Mouse (Mus musculus) retina, postnatal 7 days (tissue): ENCODE data around the gene Fam43a.

ENCODE experiments used
- DNase-seq: peaks from one replicate; pipeline ENCODE4 v3.0.0-alpha.2; 2012; ENCODE audit warnings: low read depth, low spot score

Gene Fam43a

DNA sequence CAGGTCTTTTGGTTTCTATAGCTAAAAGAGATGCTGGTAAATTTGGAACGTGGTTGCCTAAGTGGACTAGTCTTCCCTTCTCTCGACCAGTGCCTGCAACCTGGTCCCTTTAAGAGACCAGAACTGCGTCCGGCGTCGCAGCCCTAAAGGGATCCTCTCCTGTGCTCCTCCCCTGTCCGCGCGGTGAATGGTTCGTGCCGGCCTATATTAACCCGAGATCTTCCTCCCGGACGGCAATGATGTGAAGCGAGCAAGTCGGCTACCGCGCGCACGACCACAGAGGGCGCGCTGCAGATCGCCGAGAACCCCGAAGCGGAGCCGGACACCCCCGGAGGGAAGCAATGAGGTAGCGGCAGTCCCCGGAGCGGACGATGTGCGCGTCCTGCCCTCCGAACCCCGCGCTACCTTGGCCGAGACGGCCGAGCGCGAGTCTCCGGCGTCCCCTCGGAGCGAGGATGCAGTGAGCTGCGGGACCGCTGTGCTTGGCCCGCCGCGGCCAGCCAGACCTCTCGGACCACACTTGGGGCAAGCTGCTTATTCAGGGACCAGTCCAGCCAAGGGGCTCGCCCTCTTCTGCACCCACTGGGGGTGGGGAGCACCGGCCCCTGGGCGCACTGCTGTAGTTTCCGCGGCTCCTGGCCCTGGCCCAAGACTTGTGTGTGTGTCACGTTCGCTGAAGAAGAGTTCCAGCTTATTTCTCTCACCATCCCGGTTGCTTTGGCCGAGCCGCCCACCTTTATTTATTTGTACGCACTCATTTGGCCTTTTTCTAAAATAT lies at the start of gene Fam43a:
Gene Fam43a (plus strand): TSS at position 233 of the 778 bp plus-strand sequence.
- DNase-seq, result peak; percentile 81

DNA sequence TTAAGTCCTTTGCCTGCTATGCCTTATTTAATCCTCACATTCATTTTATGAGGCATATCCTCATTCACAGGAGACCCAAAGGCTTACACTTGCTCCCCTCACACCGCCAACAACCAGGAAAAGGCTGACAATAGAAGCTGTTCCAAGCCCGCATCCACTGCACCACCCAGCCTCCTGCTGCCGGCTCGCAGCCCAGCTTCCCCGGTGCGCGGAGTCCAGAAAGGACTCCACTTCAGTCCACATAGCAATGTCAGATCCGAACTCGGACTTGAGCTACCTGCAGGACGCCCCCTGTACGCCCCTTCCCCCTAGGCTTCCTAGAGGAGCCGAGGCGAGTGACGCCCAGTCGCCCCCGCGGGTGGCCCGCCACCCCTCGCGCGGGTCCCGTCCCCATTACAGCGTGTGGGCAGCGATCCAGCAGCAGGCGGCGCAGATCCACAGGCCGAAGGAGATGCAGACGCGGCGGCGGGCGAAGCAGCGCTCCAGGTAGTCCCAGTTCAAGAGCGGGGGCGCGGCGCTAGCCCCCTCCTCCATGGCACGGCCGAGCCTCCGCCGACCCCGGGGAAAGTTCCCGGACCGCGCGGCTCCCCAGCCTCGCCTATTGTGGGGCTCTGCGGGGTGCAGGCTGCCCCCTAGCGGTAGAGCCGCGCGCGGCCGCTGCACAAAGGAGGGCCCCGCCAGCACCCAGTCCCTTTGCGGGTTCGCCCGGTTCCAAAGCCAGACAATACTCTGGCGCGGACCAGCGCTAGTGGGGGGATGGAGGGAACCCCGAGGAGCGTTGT lies 49.4 kb upstream of the Fam43a start:
- peak; percentile 56 for DNase-seq

- DNase-seq, result no peak
Measured at GRCm38 (mm10) chr16:30550748-30551192, 48.8 kb upstream of the Fam43a start, which contains the start of gene Tmem44. TSS of gene Tmem44 (minus strand) at chr16:30550842.

DNA sequence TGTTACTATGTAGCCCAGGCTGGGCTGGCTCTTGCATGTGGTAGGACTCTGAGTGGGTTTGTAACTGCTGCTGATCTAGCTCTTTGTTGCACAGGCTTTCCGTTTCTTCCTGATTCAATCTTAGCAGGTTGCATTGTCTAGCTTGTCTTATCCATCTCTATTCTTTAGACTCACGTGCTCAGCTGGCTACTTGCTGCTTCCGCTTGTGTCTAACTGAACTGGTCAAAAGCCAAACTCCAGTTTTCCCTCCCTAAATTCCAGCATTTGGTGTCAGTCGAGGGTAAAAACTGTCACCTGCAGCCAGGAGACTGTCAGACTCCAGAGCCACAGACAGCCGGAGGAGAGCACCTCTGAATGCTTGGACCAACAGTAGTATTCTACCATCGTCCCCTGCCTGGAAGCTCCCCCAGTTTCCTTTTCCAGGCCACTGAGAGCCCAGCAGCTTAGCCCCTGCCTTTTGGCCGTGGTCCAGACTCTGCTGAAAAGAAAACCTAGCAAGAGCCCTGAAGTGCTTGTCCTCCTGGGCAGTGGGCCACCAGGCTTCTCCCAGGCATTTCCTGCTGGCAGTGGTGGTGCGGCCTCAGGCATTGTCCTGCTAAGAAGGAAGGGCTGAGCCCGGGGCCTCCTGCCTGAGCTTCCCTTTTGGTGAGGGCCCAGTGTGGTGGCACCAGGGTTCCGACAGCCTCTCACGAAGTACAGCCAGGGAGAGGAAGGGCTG lies 46.7 kb upstream of the Fam43a start:
- no peak for DNase-seq

- no peak for DNase-seq
Measured at GRCm38 (mm10) chr16:30554109-30554508, 45.4 kb upstream of the Fam43a start.

DNA sequence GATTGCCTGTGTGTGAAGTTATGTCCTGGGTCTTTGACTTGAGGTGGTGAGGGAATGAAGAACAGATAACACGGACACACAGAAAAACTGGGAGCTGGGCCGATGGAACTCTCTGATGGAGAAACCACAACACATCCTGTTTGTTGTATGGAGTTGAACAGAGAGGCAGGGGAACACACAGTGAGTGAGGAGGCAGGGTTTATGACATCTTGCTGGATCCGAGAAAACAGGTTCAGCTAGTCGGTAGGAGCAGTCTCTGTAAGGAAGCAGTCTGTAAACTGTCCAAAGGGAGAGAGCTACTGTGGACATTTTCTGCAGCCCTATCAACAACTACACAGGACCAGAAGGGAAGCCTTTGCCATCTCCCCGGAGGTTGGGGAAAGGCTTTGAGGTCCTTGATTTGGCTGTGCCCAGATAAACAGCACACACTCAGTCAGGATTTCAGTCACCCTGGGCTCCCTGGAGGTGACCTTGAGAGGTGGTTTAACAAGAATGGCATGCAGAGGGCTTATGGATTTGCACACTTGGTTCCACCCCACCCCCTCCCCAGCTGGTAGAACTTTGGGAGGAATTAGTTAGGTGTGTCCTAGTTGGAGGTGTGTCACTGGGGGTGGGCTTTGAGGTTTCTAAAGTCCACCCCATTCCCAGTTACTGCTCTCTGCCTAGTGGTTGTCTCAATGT lies 40.1 kb upstream of the Fam43a start:
- DNase-seq, result no peak

- DNase-seq, result no peak
Measured at GRCm38 (mm10) chr16:30560601-30561000, 38.9 kb upstream of the Fam43a start.

DNA sequence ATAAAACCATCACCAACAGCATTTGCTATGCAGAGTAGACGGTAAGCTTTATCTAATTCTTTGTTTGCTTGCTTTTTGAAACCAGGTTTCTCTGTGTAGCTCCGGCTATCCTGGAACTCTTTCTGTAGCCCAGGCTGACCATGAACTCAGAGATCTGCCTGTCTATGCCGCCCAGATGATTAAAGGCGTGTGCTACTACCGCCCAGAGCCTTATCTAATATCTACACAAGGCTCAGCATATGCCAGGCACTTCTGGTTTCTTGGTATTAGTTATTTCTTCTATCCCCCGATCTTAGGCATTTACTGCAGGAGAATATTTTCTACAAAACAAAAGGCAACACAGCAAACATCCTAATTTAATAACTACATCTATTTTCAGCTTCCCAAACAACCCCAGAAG lies 33.9 kb upstream of the Fam43a start:
- DNase-seq, result no peak

- DNase-seq, result no peak
Measured at GRCm38 (mm10) chr16:30570173-30570572, 29.4 kb upstream of the Fam43a start.

- no peak for DNase-seq
Measured at GRCm38 (mm10) chr16:30571378-30571777, 28.1 kb upstream of the Fam43a start.

DNA sequence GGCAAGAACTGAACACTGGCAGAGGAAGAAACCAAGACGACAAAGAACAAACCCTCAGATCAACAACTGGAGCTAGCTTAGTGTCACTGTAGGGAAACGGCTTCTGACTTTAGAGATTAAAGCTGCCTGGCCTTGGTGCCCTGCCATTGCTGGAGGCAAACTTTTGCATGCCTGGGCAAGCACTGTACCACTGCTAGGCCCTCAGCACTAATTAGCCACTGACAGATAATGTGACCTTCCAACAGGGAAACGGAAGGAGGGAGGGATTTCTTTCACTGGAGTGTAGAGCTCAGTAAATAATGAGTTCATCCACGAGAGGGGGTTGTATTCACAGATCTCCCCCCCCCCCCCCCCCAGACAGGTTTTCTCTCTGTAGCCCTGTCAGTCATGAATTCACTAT lies 27.3 kb upstream of the Fam43a start:
- DNase-seq, result no peak

DNA sequence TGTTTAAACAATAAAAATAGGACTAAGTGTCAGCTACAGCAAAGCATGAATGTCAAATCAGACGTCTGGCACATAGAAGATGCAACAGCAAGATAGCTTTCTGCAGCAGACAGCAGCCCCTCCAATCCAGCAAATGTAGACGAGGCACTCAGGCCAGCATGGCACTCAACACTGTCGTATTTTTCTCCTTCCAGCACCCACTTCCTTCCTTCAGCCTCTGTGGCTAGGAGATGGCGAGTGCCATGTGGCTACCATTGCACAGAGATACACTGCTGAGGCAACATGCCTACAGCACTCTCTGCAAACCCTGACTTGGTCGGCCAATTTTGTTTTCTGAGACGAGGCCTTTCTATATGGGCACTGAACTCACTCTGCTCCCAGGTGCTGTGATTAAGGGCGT lies 23.7 kb upstream of the Fam43a start:
- DNase-seq, result no peak

- DNase-seq, result no peak
Measured at GRCm38 (mm10) chr16:30576392-30576791, 23.1 kb upstream of the Fam43a start.

DNA sequence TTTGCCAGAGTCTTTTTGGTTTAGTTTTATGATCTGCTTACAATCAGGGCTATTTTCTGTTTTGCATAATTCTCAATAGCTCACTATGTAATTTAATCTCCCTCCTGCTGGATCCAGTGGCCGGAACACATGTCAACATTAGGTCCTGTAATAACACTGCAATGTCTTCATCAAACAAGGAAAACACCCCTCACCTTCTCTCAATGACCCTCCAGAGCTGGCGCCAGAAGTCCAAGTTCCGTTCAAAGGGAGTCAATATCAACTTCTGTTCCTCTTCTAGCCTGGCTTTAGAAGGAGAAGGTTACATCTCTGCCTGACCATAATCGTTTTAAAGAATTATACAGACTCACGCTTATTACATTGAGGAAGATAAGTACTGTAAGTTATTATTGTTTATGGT lies 18.8 kb upstream of the Fam43a start:
- DNase-seq, result no peak

DNA sequence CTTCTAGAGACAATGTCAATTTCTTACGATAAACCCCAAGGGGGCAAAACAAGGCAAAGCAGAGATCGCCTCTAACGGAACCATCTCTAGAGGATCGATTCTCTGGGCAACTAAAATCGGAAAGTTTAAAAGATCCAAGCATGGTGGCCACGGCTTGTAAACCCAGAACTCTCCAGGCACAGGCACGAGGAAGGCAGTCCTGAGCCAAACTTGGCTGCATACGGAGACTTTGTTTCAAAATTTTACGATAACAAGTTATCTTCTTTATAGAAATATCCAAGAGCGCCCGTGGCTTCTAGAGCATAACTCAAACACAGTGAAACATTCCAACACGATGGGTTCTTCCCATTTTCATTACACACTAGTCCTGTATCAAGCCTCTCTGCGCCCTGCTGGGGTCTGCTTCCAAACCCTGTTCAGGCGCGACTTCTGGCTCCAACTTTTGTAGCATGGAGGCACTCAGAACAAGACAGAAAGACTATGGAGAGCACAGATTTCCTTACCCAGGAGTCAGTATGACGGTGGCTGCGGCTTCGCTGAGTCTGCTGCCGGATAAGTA lies 12.5 kb upstream of the Fam43a start:
- DNase-seq, result no peak

DNA sequence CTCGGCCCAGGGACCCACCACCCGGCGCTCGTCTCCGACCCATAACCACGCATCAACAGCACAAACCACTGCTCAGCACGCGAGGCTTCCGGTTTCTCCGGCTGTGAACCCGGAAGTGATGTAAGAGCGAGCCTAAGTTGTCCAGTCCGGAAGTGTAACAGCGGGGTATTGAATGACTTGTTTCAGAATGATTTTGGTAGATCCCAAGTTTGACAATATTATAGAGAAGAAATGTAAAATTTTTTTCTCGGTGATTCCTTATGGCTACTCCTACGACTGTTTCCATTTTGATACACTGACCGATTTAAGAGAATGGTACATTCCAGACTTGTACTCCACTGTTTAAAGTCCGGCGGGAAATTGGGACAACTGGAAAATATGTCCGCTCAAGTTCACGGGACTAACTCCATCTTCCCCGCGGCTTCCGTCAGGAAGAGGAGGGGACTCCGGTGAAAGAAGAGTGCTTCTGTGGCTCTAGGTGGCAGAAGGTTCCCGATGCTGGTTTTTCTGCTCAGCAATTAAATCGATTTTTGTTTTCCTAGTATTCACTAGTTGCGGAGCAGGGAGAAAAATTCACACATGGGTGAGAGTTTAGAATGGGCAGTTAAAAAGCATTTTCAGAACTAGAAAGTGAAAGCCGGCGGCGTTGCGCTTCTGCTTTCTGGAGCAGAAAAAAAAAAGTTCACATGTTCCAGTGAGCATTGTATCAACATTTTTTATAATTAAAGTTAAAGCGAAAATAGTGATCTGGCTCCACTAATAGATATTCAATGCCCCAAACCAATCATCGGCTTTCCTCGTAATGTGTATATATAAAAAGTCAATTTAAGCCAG lies 11.8 kb upstream of the Fam43a start, which contains the start of gene Lsg1:
Gene Lsg1 (minus strand): TSS at position 99 of the 834 bp plus-strand sequence.
- DNase-seq, result peak; percentile 95

DNA sequence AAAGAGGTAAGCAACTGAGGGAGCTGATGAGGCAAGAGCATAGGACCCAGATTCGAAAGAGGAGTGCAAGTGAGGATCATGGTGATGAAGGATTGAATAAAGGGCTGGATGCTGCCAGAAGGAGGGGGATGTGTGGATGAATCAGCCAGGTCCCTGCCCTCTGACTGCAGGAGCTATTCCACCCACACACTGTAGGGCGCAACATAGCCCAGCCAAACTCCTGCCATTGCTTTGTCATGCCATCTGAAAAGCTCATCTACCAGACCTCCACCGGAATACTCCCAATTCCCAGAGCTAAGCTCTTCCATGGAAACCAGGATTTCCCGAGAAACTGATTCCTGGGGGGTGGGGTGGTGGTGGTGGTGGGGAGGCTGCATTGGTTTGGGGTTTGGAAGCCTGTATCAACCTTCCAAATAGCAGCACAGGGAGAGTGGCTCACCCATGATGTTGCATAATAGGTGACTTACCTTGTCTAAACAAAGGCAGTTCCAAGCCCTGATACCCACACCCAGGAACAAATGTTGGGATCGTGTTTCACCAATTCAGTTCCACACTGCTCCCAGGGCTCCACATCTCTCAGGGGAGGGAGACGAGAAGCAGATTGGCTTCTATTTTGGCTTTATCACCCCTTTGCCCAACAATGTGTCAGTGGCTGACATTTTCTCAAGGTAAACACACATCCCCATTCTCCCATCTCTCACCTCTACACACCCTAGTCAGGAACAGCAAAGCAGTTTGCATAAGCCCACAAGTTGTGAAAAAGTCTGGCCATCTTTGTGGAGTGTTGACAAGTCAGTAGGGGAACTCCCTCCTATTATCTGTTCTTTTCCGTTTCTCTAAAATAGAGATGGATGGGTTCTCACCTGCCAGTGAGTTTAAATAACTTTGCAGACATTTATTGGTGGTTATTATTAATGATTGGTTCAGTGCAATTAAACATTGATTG lies 9.0 kb upstream of the Fam43a start:
- DNase-seq, result no peak

- no peak for DNase-seq
Measured at GRCm38 (mm10) chr16:30591990-30592389, 7.5 kb upstream of the Fam43a start.

GRCm38 (mm10) chr16:30595356-30595755 lies 4.2 kb upstream of the Fam43a start:
- no peak for DNase-seq
